Mouse (Mus musculus): Measurements from ENCODE around the gene Vps35l. TPM values are rescaled to one million over a fixed set of nuclear protein-coding genes. Genes with fewer than 3 reads are reported as not detected.

The Vps35l gene
- polyA plus RNA-seq, 1 experiment from 2014 or later: 48.1 TPM

DNA sequence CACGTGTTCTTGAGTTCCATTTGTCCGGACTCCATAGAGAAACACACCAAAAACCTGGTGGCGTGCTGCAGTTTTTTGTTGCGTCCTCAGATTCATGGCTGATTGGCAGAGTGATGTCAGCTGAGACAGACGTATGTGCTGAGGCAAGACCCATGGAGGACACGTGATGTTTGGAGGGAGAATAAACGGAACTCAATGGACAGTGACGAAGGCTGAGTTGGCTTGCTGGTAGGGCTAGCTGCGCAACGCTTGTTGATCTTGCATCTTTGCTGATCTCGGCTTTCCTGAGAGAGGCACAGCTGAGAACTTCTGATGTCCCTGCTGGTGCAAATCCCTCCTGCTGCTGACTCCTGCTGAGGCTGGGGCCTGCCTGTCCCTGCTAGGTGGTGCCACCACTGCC, 23.9 kb downstream of the Vps35l start:
- no peak overlapping the region for H3K27ac ChIP-seq (ENCODE audit: low read depth, low read length)
- no peak overlapping the region for H3K4me3 ChIP-seq (ENCODE audit: low read depth, low read length)
- 81% methylated on average over 11 of the region's 11 CpGs for WGBS (ENCODE audit: insufficient replicate concordance)
- no peak for ATAC-seq (replicated peaks; ENCODE audit: insufficient number of reproducible peaks, low FRiP score, low TSS enrichment)
- no peaks in the 10 kb centered on the region for H3K4me1 ChIP-seq (ENCODE audit: control insufficient read depth, insufficient read depth, low read length)
- no peak overlapping the region for H3K4me2 ChIP-seq
- H3K36me3 ChIP-seq (ENCODE audit: control insufficient read depth, insufficient read depth, low read length): peaks cover 2% of the 10 kb centered on the region; the same call in 1 of the 2 replicates
- no peaks in the 10 kb centered on the region for H3K9me3 ChIP-seq (replicated peaks; ENCODE audit: control insufficient read depth, low read length)
- no peak overlapping the region for H3K9ac ChIP-seq (ENCODE audit: low read depth, low read length)
- H3K27me3 ChIP-seq (ENCODE audit: control insufficient read depth, insufficient read depth, low read length): no peaks in the 10 kb centered on the region

DNA sequence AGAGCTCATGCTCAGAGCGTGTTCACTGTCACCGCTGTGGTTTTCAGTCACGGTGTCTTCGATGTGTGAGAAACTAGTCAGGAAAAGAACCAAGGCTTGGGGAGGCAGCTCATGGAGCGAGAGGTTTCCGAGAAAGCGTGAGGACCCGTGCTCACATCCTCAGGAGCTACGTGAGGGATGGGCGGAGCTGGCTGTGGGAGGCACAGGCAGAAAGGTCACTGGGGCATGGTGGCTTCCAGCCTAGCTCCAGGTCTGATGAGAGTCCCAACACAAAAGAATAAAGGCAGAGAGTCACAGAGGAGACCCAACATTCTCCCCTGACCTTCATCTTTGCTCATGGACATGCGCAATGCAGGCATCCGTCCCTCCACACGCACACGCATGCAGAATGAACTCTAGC, 24.7 kb downstream of the Vps35l start:
- no peaks in the 10 kb centered on the region for H3K27me3 ChIP-seq (ENCODE audit: control insufficient read depth, insufficient read depth, low read length)
- H3K9ac ChIP-seq (ENCODE audit: low read depth, low read length): no peak overlapping the region
- no peaks in the 10 kb centered on the region for H3K4me1 ChIP-seq (ENCODE audit: control insufficient read depth, insufficient read depth, low read length)
- WGBS (ENCODE audit: insufficient replicate concordance): 80% methylated on average over 14 of the region's 14 CpGs
- no peak for ATAC-seq (replicated peaks; ENCODE audit: insufficient number of reproducible peaks, low FRiP score, low TSS enrichment)
- no peak overlapping the region for H3K4me2 ChIP-seq
- peaks cover 2% of the 10 kb centered on the region; the same call in 1 of the 2 replicates for H3K36me3 ChIP-seq (ENCODE audit: control insufficient read depth, insufficient read depth, low read length)
- H3K4me3 ChIP-seq (ENCODE audit: low read depth, low read length): no peak overlapping the region
- H3K27ac ChIP-seq (ENCODE audit: low read depth, low read length): no peak overlapping the region
- no peaks in the 10 kb centered on the region for H3K9me3 ChIP-seq (replicated peaks; ENCODE audit: control insufficient read depth, low read length)

DNA sequence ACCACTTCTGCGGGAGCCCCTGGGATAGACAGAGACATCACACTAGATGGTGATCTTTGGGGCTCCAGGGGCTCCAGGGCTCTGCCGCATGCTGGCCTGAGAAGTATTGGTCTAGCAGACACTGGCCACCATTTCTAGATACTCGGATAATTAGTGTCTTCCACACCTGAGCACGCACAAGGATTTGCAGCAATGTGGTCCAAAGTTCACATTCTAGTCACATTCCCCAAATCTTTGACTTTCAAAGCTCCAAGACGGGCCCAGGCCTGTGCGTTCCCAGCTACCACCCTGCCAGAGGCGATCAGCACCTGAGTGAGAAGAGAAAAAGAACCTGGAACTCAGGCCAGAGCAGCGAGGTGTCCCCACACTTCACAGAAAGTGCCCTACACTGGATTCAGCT, 25.6 kb downstream of the Vps35l start:
- no peak overlapping the region for H3K27ac ChIP-seq (ENCODE audit: low read depth, low read length)
- H3K4me2 ChIP-seq: no peak overlapping the region
- no peaks in the 10 kb centered on the region for H3K4me1 ChIP-seq (ENCODE audit: control insufficient read depth, insufficient read depth, low read length)
- ATAC-seq (replicated peaks; ENCODE audit: insufficient number of reproducible peaks, low FRiP score, low TSS enrichment): no peak
- peaks cover 2% of the 10 kb centered on the region; the same call in 1 of the 2 replicates for H3K36me3 ChIP-seq (ENCODE audit: control insufficient read depth, insufficient read depth, low read length)
- H3K9ac ChIP-seq (ENCODE audit: low read depth, low read length): no peak overlapping the region
- WGBS (ENCODE audit: insufficient replicate concordance): 68% methylated on average over 8 of the region's 8 CpGs
- H3K4me3 ChIP-seq (ENCODE audit: low read depth, low read length): no peak overlapping the region
- no peaks in the 10 kb centered on the region for H3K27me3 ChIP-seq (ENCODE audit: control insufficient read depth, insufficient read depth, low read length)
- H3K9me3 ChIP-seq (replicated peaks; ENCODE audit: control insufficient read depth, low read length): no peaks in the 10 kb centered on the region

DNA sequence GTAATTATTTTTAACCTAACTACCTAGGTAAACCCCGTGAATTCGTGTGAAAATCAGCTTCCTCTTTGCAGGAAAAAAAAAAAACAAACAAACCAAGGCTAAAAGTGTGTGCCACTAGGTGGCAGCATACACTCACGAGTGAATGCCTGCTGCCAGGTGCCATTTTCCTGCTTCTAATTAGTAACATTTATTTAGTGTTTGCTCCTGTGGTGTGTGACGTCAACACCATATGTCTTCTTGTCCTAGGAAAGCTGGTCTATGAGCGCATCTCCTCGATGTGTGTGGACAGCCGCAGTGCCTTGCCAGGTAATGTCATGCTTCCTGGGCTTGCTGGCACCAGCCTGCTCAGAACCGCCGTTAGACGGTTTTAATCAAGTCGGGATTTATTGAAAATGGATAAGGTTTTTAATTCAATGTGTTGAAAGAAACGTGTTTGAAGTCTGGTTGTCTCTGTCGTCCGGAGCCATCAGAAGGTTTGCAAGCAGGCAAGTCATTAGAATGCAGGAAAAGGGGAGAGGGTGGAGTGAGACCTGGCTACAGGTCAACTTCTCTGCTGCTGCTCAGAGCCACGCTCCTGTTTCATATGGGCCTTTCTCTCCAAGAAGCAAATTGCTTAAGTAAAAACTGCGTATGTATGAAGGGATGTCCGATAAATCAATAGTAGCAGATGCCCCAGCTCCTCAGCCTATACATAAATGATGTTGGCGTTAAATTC, 26.2 kb downstream of the Vps35l start:
- Histone ChIP-seq H3K27me3 (ENCODE audit: control insufficient read depth, insufficient read depth, low read length) (no peaks in the 10 kb centered on the region), H3K9ac (ENCODE audit: low read depth, low read length) (no peak overlapping the region), H3K4me1 (ENCODE audit: control insufficient read depth, insufficient read depth, low read length) (no peaks in the 10 kb centered on the region), H3K4me3 (ENCODE audit: low read depth, low read length) (no peak overlapping the region), H3K27ac (ENCODE audit: low read depth, low read length) (no peak overlapping the region), H3K36me3 (ENCODE audit: control insufficient read depth, insufficient read depth, low read length) (peaks cover 2% of the 10 kb centered on the region; the same call in 1 of the 2 replicates), H3K9me3 (replicated peaks; ENCODE audit: control insufficient read depth, low read length) (no peaks in the 10 kb centered on the region), H3K4me2 (no peak overlapping the region)
- ATAC-seq (replicated peaks; ENCODE audit: insufficient number of reproducible peaks, low FRiP score, low TSS enrichment): no peak
- 58% methylated on average over 18 of the region's 18 CpGs for WGBS (ENCODE audit: insufficient replicate concordance)

DNA sequence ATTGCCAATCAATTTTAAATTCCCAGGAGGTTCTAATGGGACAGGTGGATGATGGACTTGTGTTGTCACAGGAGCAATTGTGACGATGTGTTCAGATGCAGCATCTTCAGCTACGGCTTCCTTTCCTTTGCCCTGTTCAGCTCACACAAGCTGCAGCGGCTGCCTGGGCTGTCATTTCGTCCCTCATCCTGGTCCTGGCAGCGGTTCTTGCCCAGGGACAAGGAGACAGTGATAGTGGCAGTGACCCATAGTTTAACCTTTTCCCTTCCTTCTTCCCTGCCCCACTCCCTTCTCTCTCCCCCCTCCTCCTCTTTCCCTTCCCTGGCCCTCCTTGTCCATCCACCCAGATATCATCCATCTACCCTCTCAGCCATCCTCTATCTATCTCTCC, 26.8 kb downstream of the Vps35l start:
- Histone ChIP-seq H3K27me3 (ENCODE audit: control insufficient read depth, insufficient read depth, low read length) (no peaks in the 10 kb centered on the region), H3K4me2 (no peak overlapping the region), H3K27ac (ENCODE audit: low read depth, low read length) (no peak overlapping the region), H3K36me3 (ENCODE audit: control insufficient read depth, insufficient read depth, low read length) (peaks cover 2% of the 10 kb centered on the region; the same call in 1 of the 2 replicates), H3K9me3 (replicated peaks; ENCODE audit: control insufficient read depth, low read length) (no peaks in the 10 kb centered on the region), H3K9ac (ENCODE audit: low read depth, low read length) (no peak overlapping the region), H3K4me3 (ENCODE audit: low read depth, low read length) (no peak overlapping the region), H3K4me1 (ENCODE audit: control insufficient read depth, insufficient read depth, low read length) (no peaks in the 10 kb centered on the region)
- ATAC-seq (replicated peaks; ENCODE audit: insufficient number of reproducible peaks, low FRiP score, low TSS enrichment): no peak
- 91% methylated on average over 5 of the region's 5 CpGs for WGBS (ENCODE audit: insufficient replicate concordance)

DNA sequence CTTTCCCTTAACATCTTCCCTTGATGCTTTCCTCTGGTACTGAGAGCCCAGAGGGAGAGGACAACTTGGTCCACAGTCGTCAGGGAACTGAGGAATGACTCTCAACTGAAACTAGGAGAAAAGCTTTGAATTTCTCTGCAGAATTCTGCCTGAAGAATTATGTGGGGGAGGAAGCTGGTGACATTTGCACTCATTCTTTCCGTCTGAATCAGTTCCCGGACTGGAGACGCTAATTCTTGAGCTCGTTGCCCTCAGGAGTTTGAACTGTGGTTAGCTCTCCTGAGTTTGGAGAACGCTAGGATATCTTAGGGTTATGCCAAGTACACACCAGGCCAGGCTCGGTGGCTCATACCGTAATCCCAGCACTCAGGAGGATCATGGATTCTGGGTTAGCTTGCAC, 29.2 kb downstream of the Vps35l start:
- Histone ChIP-seq H3K36me3 (ENCODE audit: control insufficient read depth, insufficient read depth, low read length) (no peaks in the 10 kb centered on the region), H3K27me3 (ENCODE audit: control insufficient read depth, insufficient read depth, low read length) (no peaks in the 10 kb centered on the region), H3K9me3 (replicated peaks; ENCODE audit: control insufficient read depth, low read length) (no peaks in the 10 kb centered on the region), H3K27ac (ENCODE audit: low read depth, low read length) (no peak overlapping the region), H3K4me1 (ENCODE audit: control insufficient read depth, insufficient read depth, low read length) (no peaks in the 10 kb centered on the region), H3K4me2 (no peak overlapping the region), H3K9ac (ENCODE audit: low read depth, low read length) (no peak overlapping the region), H3K4me3 (ENCODE audit: low read depth, low read length) (no peak overlapping the region)
- WGBS (ENCODE audit: insufficient replicate concordance): 53% methylated on average over 8 of the region's 8 CpGs
- ATAC-seq (replicated peaks; ENCODE audit: insufficient number of reproducible peaks, low FRiP score, low TSS enrichment): no peak

DNA sequence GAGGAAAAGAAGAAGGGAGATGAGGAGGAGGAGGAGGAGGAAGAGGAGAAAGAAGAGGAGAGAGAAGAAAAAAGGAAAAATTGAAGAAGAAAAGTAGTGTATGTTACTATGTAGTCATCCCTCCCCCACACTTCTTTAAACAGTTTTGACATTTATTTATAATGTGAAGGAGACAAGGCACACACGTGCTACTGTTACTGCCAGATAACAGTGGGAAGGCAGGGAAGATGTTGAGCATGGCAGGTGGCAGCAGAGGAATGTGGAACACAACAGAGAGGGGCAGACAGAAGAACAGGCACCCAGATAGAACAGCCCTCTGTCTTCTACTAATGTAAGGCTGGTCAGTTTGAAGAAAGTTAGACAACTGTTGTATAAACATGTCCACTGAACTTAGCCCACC, 29.6 kb downstream of the Vps35l start:
- Histone ChIP-seq H3K27ac (ENCODE audit: low read depth, low read length) (no peak overlapping the region), H3K36me3 (ENCODE audit: control insufficient read depth, insufficient read depth, low read length) (no peaks in the 10 kb centered on the region), H3K27me3 (ENCODE audit: control insufficient read depth, insufficient read depth, low read length) (no peaks in the 10 kb centered on the region), H3K4me2 (no peak overlapping the region), H3K9ac (ENCODE audit: low read depth, low read length) (no peak overlapping the region), H3K9me3 (replicated peaks; ENCODE audit: control insufficient read depth, low read length) (no peaks in the 10 kb centered on the region), H3K4me3 (ENCODE audit: low read depth, low read length) (no peak overlapping the region), H3K4me1 (ENCODE audit: control insufficient read depth, insufficient read depth, low read length) (no peaks in the 10 kb centered on the region)
- no peak for ATAC-seq (replicated peaks; ENCODE audit: insufficient number of reproducible peaks, low FRiP score, low TSS enrichment)
- 18% methylated on average over 1 of the region's 1 CpGs for WGBS (ENCODE audit: insufficient replicate concordance)

DNA sequence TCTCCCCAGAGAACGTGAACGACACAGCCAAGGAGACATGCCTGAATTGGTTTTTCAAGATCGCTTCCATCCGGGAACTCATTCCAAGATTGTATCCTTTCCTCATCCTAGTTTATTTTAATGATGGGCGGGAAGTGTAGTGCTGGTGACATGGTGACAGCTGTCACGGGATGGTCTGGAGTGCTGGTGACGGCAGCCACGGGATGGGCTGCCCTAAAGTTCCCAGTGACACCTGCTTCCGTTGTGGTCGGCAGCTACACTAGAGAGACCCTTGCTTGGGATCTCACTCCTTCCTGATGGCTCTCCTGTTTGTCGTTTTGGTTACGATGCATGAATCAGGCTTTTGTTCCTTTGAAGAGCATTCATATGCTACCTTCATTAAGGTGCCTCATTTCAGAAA, 33.0 kb downstream of the Vps35l start:
- Histone ChIP-seq H3K4me2 (no peak overlapping the region), H3K36me3 (ENCODE audit: control insufficient read depth, insufficient read depth, low read length) (no peaks in the 10 kb centered on the region), H3K9me3 (replicated peaks; ENCODE audit: control insufficient read depth, low read length) (no peaks in the 10 kb centered on the region), H3K4me1 (ENCODE audit: control insufficient read depth, insufficient read depth, low read length) (no peaks in the 10 kb centered on the region), H3K4me3 (ENCODE audit: low read depth, low read length) (no peak overlapping the region), H3K9ac (ENCODE audit: low read depth, low read length) (no peak overlapping the region), H3K27ac (ENCODE audit: low read depth, low read length) (no peak overlapping the region), H3K27me3 (ENCODE audit: control insufficient read depth, insufficient read depth, low read length) (no peaks in the 10 kb centered on the region)
- 69% methylated on average over 12 of the region's 12 CpGs for WGBS (ENCODE audit: insufficient replicate concordance)
- ATAC-seq (replicated peaks; ENCODE audit: insufficient number of reproducible peaks, low FRiP score, low TSS enrichment): no peak

DNA sequence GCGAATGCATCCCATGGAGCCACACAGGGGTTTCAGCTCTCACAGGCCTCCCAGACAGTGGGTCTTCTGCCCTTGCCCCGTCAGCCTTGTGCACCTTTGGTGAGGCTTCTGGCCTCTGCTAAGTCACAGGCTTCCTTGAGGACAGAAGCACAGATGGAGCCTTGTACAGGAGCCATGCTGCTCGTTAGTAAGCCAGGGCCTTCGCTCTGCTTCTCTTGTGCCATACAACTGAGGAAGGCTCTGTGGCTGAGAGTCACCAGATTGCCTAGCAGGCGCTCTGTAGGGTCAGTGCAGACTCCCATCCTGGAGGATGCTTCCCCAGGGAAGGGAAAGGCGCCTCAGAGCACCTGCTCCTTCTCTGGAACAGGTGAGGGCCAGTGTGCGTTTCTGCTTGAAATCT, 36.0 kb downstream of the Vps35l start:
- no peaks in the 10 kb centered on the region for H3K27me3 ChIP-seq (ENCODE audit: control insufficient read depth, insufficient read depth, low read length)
- no peak overlapping the region for H3K4me3 ChIP-seq (ENCODE audit: low read depth, low read length)
- no peak for ATAC-seq (replicated peaks; ENCODE audit: insufficient number of reproducible peaks, low FRiP score, low TSS enrichment)
- no peaks in the 10 kb centered on the region for H3K9me3 ChIP-seq (replicated peaks; ENCODE audit: control insufficient read depth, low read length)
- WGBS (ENCODE audit: insufficient replicate concordance): 89% methylated on average over 7 of the region's 7 CpGs
- H3K4me1 ChIP-seq (ENCODE audit: control insufficient read depth, insufficient read depth, low read length): no peaks in the 10 kb centered on the region
- no peak overlapping the region for H3K4me2 ChIP-seq
- no peak overlapping the region for H3K9ac ChIP-seq (ENCODE audit: low read depth, low read length)
- peaks cover 9% of the 10 kb centered on the region; the same call in 1 of the 2 replicates for H3K36me3 ChIP-seq (ENCODE audit: control insufficient read depth, insufficient read depth, low read length)
- H3K27ac ChIP-seq (ENCODE audit: low read depth, low read length): no peak overlapping the region
